Mouse (Mus musculus) cerebellum, adult 9-10 months (tissue): ENCODE results near the gene Ncapd2.
A peak's percentile ranks its signal among the peaks of the same experiment; 100 is the strongest.
"Not testable (repeated sequence)": the region's sequence is repeated elsewhere in the genome, so short reads cannot be mapped to it uniquely, and the experiment has no call there.

Experiments
- DNase-seq: peaks from one replicate; pipeline ENCODE4 v3.0.0; 2022

Gene Ncapd2

GRCm38 (mm10) chr6:125163801-125164657 lies 27.5 kb downstream of the Ncapd2 start:
- peak; percentile 66 for DNase-seq

GRCm38 (mm10) chr6:125162615-125163305 lies 28.7 kb downstream of the Ncapd2 start:
- DNase-seq, result not testable (repeated sequence)

- DNase-seq, result peak; percentile 75
These were observed 29.5 kb downstream of the Ncapd2 start for GRCm38 (mm10) chr6:125161971-125162370.

GRCm38 (mm10) chr6:125160854-125161760 lies 30.4 kb downstream of the Ncapd2 start:
- DNase-seq, result peak; percentile 63

GRCm38 (mm10) chr6:125160558-125160853 lies 31.0 kb downstream of the Ncapd2 start:
- DNase-seq, result no peak

GRCm38 (mm10) chr6:125159773-125160557 lies 31.5 kb downstream of the Ncapd2 start:
- DNase-seq, result no peak

- DNase-seq, result no peak
These were observed 32.5 kb downstream of the Ncapd2 start for GRCm38 (mm10) chr6:125158944-125159492.

- no peak for DNase-seq
These were observed 34.4 kb downstream of the Ncapd2 start for GRCm38 (mm10) chr6:125156903-125157614.

- no peak for DNase-seq
These were observed 35.0 kb downstream of the Ncapd2 start for GRCm38 (mm10) chr6:125156491-125156890.

GRCm38 (mm10) chr6:125155262-125155661 lies 36.2 kb downstream of the Ncapd2 start:
- no peak for DNase-seq

GRCm38 (mm10) chr6:125154550-125154949 lies 37.0 kb downstream of the Ncapd2 start:
- DNase-seq, result no peak

GRCm38 (mm10) chr6:125153682-125154081 lies 37.8 kb downstream of the Ncapd2 start:
- no peak for DNase-seq

- DNase-seq, result no peak
These were observed 38.5 kb downstream of the Ncapd2 start for GRCm38 (mm10) chr6:125153018-125153389.

GRCm38 (mm10) chr6:125152212-125153017 lies 39.1 kb downstream of the Ncapd2 start:
- DNase-seq, result no peak

GRCm38 (mm10) chr6:125149569-125149950 lies 41.9 kb downstream of the Ncapd2 start:
- no peak for DNase-seq

- peak; percentile 58 for DNase-seq
These were observed 42.5 kb downstream of the Ncapd2 start for GRCm38 (mm10) chr6:125148926-125149568.

- peak; percentile 67 for DNase-seq
These were observed 43.1 kb downstream of the Ncapd2 start for GRCm38 (mm10) chr6:125148251-125148925.

GRCm38 (mm10) chr6:125147329-125147728 lies 44.2 kb downstream of the Ncapd2 start:
- no peak for DNase-seq

GRCm38 (mm10) chr6:125146797-125147196 lies 44.7 kb downstream of the Ncapd2 start:
- DNase-seq, result peak; percentile 67
